Comparison of ENCODE assay signal across 8 mouse cellular contexts in genomic region chr9:109931257-109932171, GRCm38 (mm10). TPM values are rescaled to one million over a fixed set of nuclear protein-coding genes. Genes with fewer than 3 reads are reported as not detected.
DNase-seq lines count a peak whose midpoint lies in the region; ATAC-seq lines count a peak whose summit lies in the region.

Gene Map4, plus strand, starts transcription at chr9:109931460.

- no peaks in the 10 kb centered on the region for H3K9me3 ChIP-seq in heart, embryonic 14.5 days (ENCODE audit: control insufficient read depth, low read length)
- no peaks in the 10 kb centered on the region for H3K9me3 ChIP-seq in liver, embryonic 13.5 days (replicated peaks)
- no peaks in the 10 kb centered on the region for H3K9me3 ChIP-seq in stomach, embryonic 16.5 days (replicated peaks; ENCODE audit: control insufficient read depth, low read length)

- peak within 1 kb of the TSS; percentile 77 for H3K4me3 ChIP-seq in brown adipose tissue, adult 24 weeks (ENCODE audit: insufficient read depth, low read depth, low read length)
- H3K4me3 ChIP-seq in heart, embryonic 14.5 days (ENCODE audit: control insufficient read depth in 1 of 2, insufficient read depth in 1 of 2, low read depth in 1 of 2, low read length in 2 of 2), result peak within 1 kb of the TSS; percentile 76 to 84
- peak within 1 kb of the TSS; percentile 73 for H3K4me3 ChIP-seq in liver, embryonic 13.5 days (replicated peaks)
- peak within 1 kb of the TSS; percentile 91 for H3K4me3 ChIP-seq in stomach, embryonic 16.5 days (replicated peaks; ENCODE audit: low read length)

- H3K4me2 ChIP-seq in heart, embryonic 14.5 days (ENCODE audit: low read length), result peak within 1 kb of the TSS; percentile 79
- peak within 1 kb of the TSS; percentile 95 for H3K4me2 ChIP-seq in liver, embryonic 13.5 days
- H3K4me2 ChIP-seq in stomach, embryonic 16.5 days (ENCODE audit: low read depth, low read length), result peak within 1 kb of the TSS; percentile 78

- under 1% methylated on average over 93 of the region's 94 CpGs for WGBS in heart, embryonic 14.5 days
- under 1% methylated on average over 93 of the region's 94 CpGs for WGBS in liver, embryonic 13.5 days (ENCODE audit: insufficient replicate concordance)
- under 1% methylated on average over 89 of the region's 94 CpGs for WGBS in stomach, embryonic 16.5 days

- H3K27me3 ChIP-seq in heart, embryonic 14.5 days (ENCODE audit: control insufficient read depth, insufficient read depth, low read length), result no peaks in the 10 kb centered on the region
- H3K27me3 ChIP-seq in liver, embryonic 13.5 days, result peaks cover 19% of the 10 kb centered on the region
- no peaks in the 10 kb centered on the region for H3K27me3 ChIP-seq in stomach, embryonic 16.5 days (ENCODE audit: control insufficient read depth, insufficient read depth, low read length)

- peak within 1 kb of the TSS; percentile 86 for H3K27ac ChIP-seq in brown adipose tissue, adult 24 weeks (replicated peaks; ENCODE audit: low read depth, low read length)
- peak within 1 kb of the TSS; percentile 96 to 98 for H3K27ac ChIP-seq in heart, embryonic 14.5 days (replicated peaks in 1 of 2; ENCODE audit: control insufficient read depth in 1 of 2, insufficient read depth in 1 of 2, low read depth in 2 of 2, low read length in 2 of 2)
- peak within 1 kb of the TSS; percentile 83 for H3K27ac ChIP-seq in liver, embryonic 13.5 days
- H3K27ac ChIP-seq in stomach, embryonic 16.5 days (ENCODE audit: low read length), result peak within 1 kb of the TSS; percentile 96

- no peaks in the 10 kb centered on the region for H3K36me3 ChIP-seq in heart, embryonic 14.5 days (ENCODE audit: control insufficient read depth, insufficient read depth, low read length)
- H3K36me3 ChIP-seq in liver, embryonic 13.5 days, result no peaks in the 10 kb centered on the region
- no peaks in the 10 kb centered on the region for H3K36me3 ChIP-seq in stomach, embryonic 16.5 days (ENCODE audit: control insufficient read depth, insufficient read depth, low read length)

- DNase-seq in CD4-positive, CD25-positive, alpha-beta regulatory T cell, adult 2 months (ENCODE audit: low read depth, low spot score), result peak; percentile 96
- peak; percentile 94 for DNase-seq in fibroblast of lung, adult 2 months (ENCODE audit: low read depth)
- DNase-seq in kidney, postnatal 14 days, result peak; percentile 99
- peak; percentile 93 for DNase-seq in liver, embryonic 13.5 days
- DNase-seq in neural tube, embryonic 10.5 days (ENCODE audit: extremely low spot score, low spot score), result peak; percentile 95

- H3K9ac ChIP-seq in heart, embryonic 14.5 days (ENCODE audit: low read length), result peak within 1 kb of the TSS; percentile 99
- H3K9ac ChIP-seq in liver, embryonic 13.5 days, result peak within 1 kb of the TSS; percentile 79
- peak within 1 kb of the TSS; percentile 96 for H3K9ac ChIP-seq in stomach, embryonic 16.5 days (ENCODE audit: low read length)

- peak; percentile 97 for ATAC-seq in heart, embryonic 14.5 days (ENCODE audit: insufficient number of reproducible peaks, insufficient read depth, low FRiP score, low read depth)
- ATAC-seq in liver, embryonic 13.5 days (ENCODE audit: low read depth), result peak; percentile 98
- ATAC-seq in stomach, embryonic 16.5 days (ENCODE audit: insufficient read depth, low FRiP score), result peak; percentile 97

- no peaks in the 10 kb centered on the region for H3K4me1 ChIP-seq in brown adipose tissue, adult 24 weeks (ENCODE audit: control insufficient read depth, insufficient read depth, insufficient read length, low read length)
- H3K4me1 ChIP-seq in heart, embryonic 14.5 days (ENCODE audit: control insufficient read depth in 2 of 2, insufficient read depth in 2 of 2, low read length in 2 of 2), result peaks cover 3 to 20% of the 10 kb centered on the region in 2 experiments
- H3K4me1 ChIP-seq in liver, embryonic 13.5 days (replicated peaks), result peaks cover 31% of the 10 kb centered on the region
- H3K4me1 ChIP-seq in stomach, embryonic 16.5 days (ENCODE audit: control insufficient read depth, insufficient read depth, low read length), result peaks cover 10% of the 10 kb centered on the region; the same call in 1 of the 2 replicates

RNA-seq across cellular contexts. Expression of gene Map4, which starts in this region (rescaled TPM):
- polyA plus RNA-seq in brown adipose tissue, adult 24 weeks (2012; ENCODE audit: insufficient read depth, insufficient read length, missing spikeins), result 34.0 and 36.5 TPM in 2 replicates
- polyA plus RNA-seq in heart, embryonic 14.5 days (2014; fragmentation: Nextera tagmentation; extraction: Ambion mirVana), result 79.9 and 84.2 TPM in 2 replicates
- 9.0 and 12.4 TPM in 2 replicates for polyA plus RNA-seq in liver, embryonic 13.5 days (2015; fragmentation: Nextera tagmentation; extraction: Ambion mirVana)
- polyA plus RNA-seq in stomach, embryonic 16.5 days (2015; fragmentation: Nextera tagmentation; extraction: Ambion mirVana), result 64.3 and 73.2 TPM in 2 replicates

Comparison
In these comparisons a context has a peak if more than half of its experiments do, and no peak if none do; other contexts are left out.
1. Peak in every context shown above with its lines: DNase-seq, ATAC-seq, H3K4me3 ChIP-seq and H3K27ac ChIP-seq.